In the genomic region with DNA sequence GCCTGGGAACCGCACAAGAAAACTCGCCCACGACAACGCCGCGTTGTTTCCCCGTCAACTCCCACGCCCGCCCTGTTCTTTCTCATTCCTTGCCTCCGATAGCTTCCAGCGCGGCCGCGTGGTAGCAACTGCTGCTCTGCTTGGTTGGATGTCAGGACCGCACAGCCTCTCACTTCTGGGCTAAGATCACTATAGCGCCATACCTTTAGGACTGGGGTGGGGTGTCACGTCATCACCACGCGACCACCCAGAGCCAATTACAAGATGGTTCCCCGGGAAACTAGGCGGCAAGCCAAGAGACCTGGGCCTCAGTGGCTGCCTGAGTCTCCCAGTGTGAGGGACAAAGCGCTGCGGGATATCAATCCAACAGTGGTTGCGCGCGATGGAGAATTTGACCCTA, we compare ENCODE assay signal across 7 mouse cellular contexts. TPM values are rescaled to one million over a fixed set of nuclear protein-coding genes. Genes with fewer than 3 reads are reported as not detected.
DNase-seq lines count a peak whose midpoint lies in the region; ATAC-seq and TF ChIP-seq lines count a peak whose summit lies in the region.

No protein-coding gene starts in this region.

- TF ChIP-seq POLR2A in myocyte (IDR thresholded peaks at IDR 0.05; ENCODE audit: insufficient read length, low read depth) = no peak

- peak; percentile 76 for DNase-seq in brain, embryonic 18.5 days (ENCODE audit: low read depth, low spot score)
- DNase-seq in testis, postnatal 10 days (ENCODE audit: low spot score) = peak; percentile 86

- peak overlapping the region; percentile 64 for H3K9ac ChIP-seq in embryonic facial prominence, embryonic 13.5 days
- H3K9ac ChIP-seq in heart, embryonic 11.5 days (ENCODE audit: low read depth, low read length) = peak overlapping the region; percentile 72
- H3K9ac ChIP-seq in kidney, embryonic 15.5 days = peak overlapping the region; percentile 43
- peak overlapping the region; percentile 64 for H3K9ac ChIP-seq in limb, embryonic 13.5 days

- H3K4me1 ChIP-seq in embryonic facial prominence, embryonic 13.5 days = peaks cover 52% of the 10 kb centered on the region
- H3K4me1 ChIP-seq in heart, embryonic 11.5 days (ENCODE audit: control insufficient read depth, insufficient read depth, low read length) = peaks cover 39% of the 10 kb centered on the region
- H3K4me1 ChIP-seq in kidney, embryonic 15.5 days = peaks cover 64% of the 10 kb centered on the region
- peaks cover 59% of the 10 kb centered on the region for H3K4me1 ChIP-seq in limb, embryonic 13.5 days

- 6% methylated on average over 26 of the region's 26 CpGs for WGBS in embryonic facial prominence, embryonic 13.5 days
- WGBS in heart, embryonic 11.5 days (ENCODE audit: insufficient replicate concordance) = 7% methylated on average over 26 of the region's 26 CpGs
- WGBS in kidney, embryonic 15.5 days = 12% methylated on average over 26 of the region's 26 CpGs
- 4% methylated on average over 26 of the region's 26 CpGs for WGBS in limb, embryonic 13.5 days

- H3K4me3 ChIP-seq in embryonic facial prominence, embryonic 13.5 days = peak overlapping the region; percentile 48
- H3K4me3 ChIP-seq in heart, embryonic 11.5 days (ENCODE audit: low read depth, low read length) = peak overlapping the region; percentile 51
- H3K4me3 ChIP-seq in kidney, embryonic 15.5 days (replicated peaks) = peak overlapping the region; percentile 51
- peak overlapping the region; percentile 43 for H3K4me3 ChIP-seq in limb, embryonic 13.5 days
- H3K4me3 ChIP-seq in myocyte = no peak overlapping the region

- no peak overlapping the region for H3ac ChIP-seq in myocyte (ENCODE audit: control insufficient read depth, insufficient read length)

- H3K27me3 ChIP-seq in embryonic facial prominence, embryonic 13.5 days = no peaks in the 10 kb centered on the region
- H3K27me3 ChIP-seq in heart, embryonic 11.5 days (ENCODE audit: control insufficient read depth, insufficient read depth, low read length) = no peaks in the 10 kb centered on the region
- H3K27me3 ChIP-seq in kidney, embryonic 15.5 days = no peaks in the 10 kb centered on the region
- no peaks in the 10 kb centered on the region for H3K27me3 ChIP-seq in limb, embryonic 13.5 days
- no peaks in the 10 kb centered on the region for H3K27me3 ChIP-seq in myocyte (ENCODE audit: control insufficient read depth, insufficient read depth, insufficient read length)

- H3K79me2 ChIP-seq in myocyte (ENCODE audit: control insufficient read depth, insufficient read depth) = peaks cover 47% of the 10 kb centered on the region

- no peaks in the 10 kb centered on the region for H3K9me3 ChIP-seq in embryonic facial prominence, embryonic 13.5 days
- H3K9me3 ChIP-seq in heart, embryonic 11.5 days (replicated peaks; ENCODE audit: control insufficient read depth, low read length) = no peaks in the 10 kb centered on the region
- H3K9me3 ChIP-seq in kidney, embryonic 15.5 days (replicated peaks) = no peaks in the 10 kb centered on the region
- no peaks in the 10 kb centered on the region for H3K9me3 ChIP-seq in limb, embryonic 13.5 days

- H3K36me3 ChIP-seq in embryonic facial prominence, embryonic 13.5 days = peaks cover 19% of the 10 kb centered on the region
- peaks cover 8% of the 10 kb centered on the region; the same call in 1 of the 2 replicates for H3K36me3 ChIP-seq in heart, embryonic 11.5 days (ENCODE audit: control insufficient read depth, insufficient read depth, low read length)
- peaks cover 22% of the 10 kb centered on the region for H3K36me3 ChIP-seq in kidney, embryonic 15.5 days
- peaks cover 22% of the 10 kb centered on the region for H3K36me3 ChIP-seq in limb, embryonic 13.5 days
- peaks cover 24% of the 10 kb centered on the region for H3K36me3 ChIP-seq in myocyte (ENCODE audit: control insufficient read depth, insufficient read depth)

- H3K27ac ChIP-seq in embryonic facial prominence, embryonic 13.5 days = peak overlapping the region; percentile 93
- peak overlapping the region; percentile 77 for H3K27ac ChIP-seq in heart, embryonic 11.5 days (ENCODE audit: low read depth, low read length)
- H3K27ac ChIP-seq in kidney, embryonic 15.5 days = peak overlapping the region; percentile 96
- peak overlapping the region; percentile 56; the same call in 1 of the 2 replicates for H3K27ac ChIP-seq in limb, embryonic 13.5 days

- peak overlapping the region; percentile 92 for H3K4me2 ChIP-seq in embryonic facial prominence, embryonic 13.5 days
- peak overlapping the region; percentile 72 for H3K4me2 ChIP-seq in heart, embryonic 11.5 days
- peak overlapping the region; percentile 79 for H3K4me2 ChIP-seq in kidney, embryonic 15.5 days
- H3K4me2 ChIP-seq in limb, embryonic 13.5 days (replicated peaks) = peak overlapping the region; percentile 61
- no peak overlapping the region for H3K4me2 ChIP-seq in myocyte (ENCODE audit: low read depth)

- 0 out of 2 replicates have a peak, but pooled peaks have one; percentile 38 for ATAC-seq in embryonic facial prominence, embryonic 13.5 days (ENCODE audit: insufficient number of reproducible peaks, insufficient read depth, low FRiP score, low TSS enrichment, low read depth)
- peak; percentile 27 for ATAC-seq in heart, embryonic 11.5 days (replicated peaks; ENCODE audit: insufficient number of reproducible peaks, low FRiP score, low TSS enrichment)
- ATAC-seq in kidney, embryonic 15.5 days (replicated peaks; ENCODE audit: low FRiP score) = peak; percentile 9; the same call in 1 of the 2 replicates
- ATAC-seq in limb, embryonic 13.5 days (ENCODE audit: low FRiP score, low read depth) = 0 out of 2 replicates have a peak, but pooled peaks have one; percentile 1

TF ChIP-seq in myocyte, 11 proteins besides CTCF, POLR2A, EP300 and RAD21:
- TF ChIP-seq REST (IDR thresholded peaks at IDR 0.05; ENCODE audit: insufficient read depth, insufficient read length) (no peak), MAX (IDR thresholded peaks at IDR 0.05; ENCODE audit: low read depth) (no peak), MYOD1 (IDR thresholded peaks at IDR 0.05; ENCODE audit: control insufficient read depth in 1 of 3, insufficient read length in 2 of 3, low read depth in 2 of 3) (no peak), MYOG (IDR thresholded peaks at IDR 0.05; ENCODE audit: control insufficient read depth in 1 of 3, insufficient read depth in 1 of 3, insufficient read length in 2 of 3, low read depth in 2 of 3) (no peak), CEBPB (IDR thresholded peaks at IDR 0.05; ENCODE audit: insufficient read depth, poor library complexity, severe bottlenecking) (no peak), E2F4 (IDR thresholded peaks at IDR 0.05; ENCODE audit: insufficient read depth) (no peak), TCF3 (IDR thresholded peaks at IDR 0.05; ENCODE audit: insufficient read length, low read depth) (no peak), USF1 (IDR thresholded peaks at IDR 0.05; ENCODE audit: low read depth) (no peak), POLR2AphosphoS2 (IDR thresholded peaks at IDR 0.05; ENCODE audit: insufficient read length, low read depth) (peak; percentile 18)

RNA-seq across cellular contexts. Expression of gene Gzf1, which starts 3.0 kb away (rescaled TPM):
- 21.2 and 21.6 TPM in 2 replicates for polyA plus RNA-seq in embryonic facial prominence, embryonic 13.5 days (2015; fragmentation: Nextera tagmentation; extraction: Ambion mirVana)
- 14.7 and 16.2 TPM in 2 replicates for polyA plus RNA-seq in heart, embryonic 11.5 days (2014; fragmentation: Nextera tagmentation; extraction: Ambion mirVana)
- polyA plus RNA-seq in kidney, embryonic 15.5 days (2015; fragmentation: Nextera tagmentation; extraction: Ambion mirVana) = 21.9 and 23.5 TPM in 2 replicates
- 22.5 and 23.9 TPM in 2 replicates for polyA plus RNA-seq in limb, embryonic 13.5 days (2015; fragmentation: Nextera tagmentation; extraction: Ambion mirVana)
- 12.7 TPM for polyA plus RNA-seq in myocyte (2012; fragmentation: generic; extraction: Trizol)

RNA-seq across cellular contexts. Expression of gene Nxt1, which starts 5.4 kb away (rescaled TPM):
- polyA plus RNA-seq in embryonic facial prominence, embryonic 13.5 days (2015; fragmentation: Nextera tagmentation; extraction: Ambion mirVana) = 105 and 108 TPM in 2 replicates
- polyA plus RNA-seq in heart, embryonic 11.5 days (2014; fragmentation: Nextera tagmentation; extraction: Ambion mirVana) = 71.3 and 71.6 TPM in 2 replicates
- polyA plus RNA-seq in kidney, embryonic 15.5 days (2015; fragmentation: Nextera tagmentation; extraction: Ambion mirVana) = 97.0 and 106 TPM in 2 replicates
- 89.8 and 97.1 TPM in 2 replicates for polyA plus RNA-seq in limb, embryonic 13.5 days (2015; fragmentation: Nextera tagmentation; extraction: Ambion mirVana)
- polyA plus RNA-seq in myocyte (2012; fragmentation: generic; extraction: Trizol) = 36.8 TPM

RNA-seq across cellular contexts. Expression of gene Napb, which starts 54.5 kb away (rescaled TPM):
- 4.2 and 5.4 TPM in 2 replicates for polyA plus RNA-seq in embryonic facial prominence, embryonic 13.5 days (2015; fragmentation: Nextera tagmentation; extraction: Ambion mirVana)
- 2.2 and 2.4 TPM in 2 replicates for polyA plus RNA-seq in heart, embryonic 11.5 days (2014; fragmentation: Nextera tagmentation; extraction: Ambion mirVana)
- polyA plus RNA-seq in kidney, embryonic 15.5 days (2015; fragmentation: Nextera tagmentation; extraction: Ambion mirVana) = 3.1 and 3.2 TPM in 2 replicates
- polyA plus RNA-seq in limb, embryonic 13.5 days (2015; fragmentation: Nextera tagmentation; extraction: Ambion mirVana) = 4.3 and 4.6 TPM in 2 replicates
- polyA plus RNA-seq in myocyte (2012; fragmentation: generic; extraction: Trizol) = 2.3 TPM
